Mouse (Mus musculus) CH12.LX (cell line): Measurements from ENCODE around the gene Rfc5. TPM values are rescaled to one million over a fixed set of nuclear protein-coding genes. Genes with fewer than 3 reads are reported as not detected.

ENCODE experiments used
- DNase-seq: peaks from one replicate; pipeline ENCODE4 v3.0.0-alpha.2; 2013; ENCODE audit errors: extremely low read depth
- H3K27ac ChIP-seq: 2 replicates; pipeline ENCODE4 v1.5.1; 2012; ENCODE audit warnings: low read depth, mild to moderate bottlenecking, control low read depth, moderate library complexity; ENCODE audit not compliant: insufficient read depth
- H3K27me3 ChIP-seq: replicated peaks from 2 replicates; pipeline ENCODE3; 2012; ENCODE audit warnings: inconsistent platforms
- H3K36me3 ChIP-seq, 2 experiments: replicated peaks in 1 of 2; 2 replicates each; pipeline versions ENCODE3 to v1.6.1; 2012; ENCODE audit warnings: inconsistent platforms in 1 of 2, low read length in 1 of 2, mild to moderate bottlenecking in 1 of 2, mixed read lengths in 1 of 2, moderate library complexity in 1 of 2; ENCODE audit not compliant: control insufficient read depth in 1 of 2, insufficient read depth in 1 of 2
- H3K4me1 ChIP-seq, 2 experiments: 2 replicates each; pipeline ENCODE4 v1.6.1; 2012; ENCODE audit warnings: inconsistent platforms in 1 of 2, moderate library complexity in 1 of 2; ENCODE audit not compliant: insufficient read depth in 2 of 2, control insufficient read depth in 1 of 2
- H3K4me2 ChIP-seq: 2 replicates; pipeline ENCODE4 v1.6.1; 2012; ENCODE audit warnings: low read depth, mild to moderate bottlenecking, control low read depth; ENCODE audit not compliant: poor library complexity, insufficient read depth, severe bottlenecking
- H3K4me3 ChIP-seq, 3 experiments: fragments of 150-350 bp in 1 of 3; sonication (generic) in 1 of 3; replicated peaks in 1 of 3; 2 replicates each; pipeline versions ENCODE3 to v1.5.1; 2011 to 2012; ENCODE audit warnings: low read depth in 2 of 3, low read length in 2 of 3, mild to moderate bottlenecking in 2 of 3, moderate library complexity in 2 of 3, control low read depth in 1 of 3, improper control_type of control experiment in 1 of 3, inconsistent platforms in 1 of 3, mixed read lengths in 1 of 3; ENCODE audit not compliant: poor library complexity in 1 of 3
- H3K79me2 ChIP-seq: replicated peaks from 2 replicates; pipeline ENCODE4 v1.6.1; 2012; ENCODE audit warnings: mild to moderate bottlenecking, moderate library complexity; ENCODE audit not compliant: control insufficient read depth, poor library complexity, insufficient read depth, severe bottlenecking; ENCODE audit errors: extremely low read depth
- H3K9ac ChIP-seq: 2 replicates; pipeline ENCODE4 v1.6.1; 2012; ENCODE audit warnings: low read depth, mild to moderate bottlenecking, control low read depth, moderate library complexity; ENCODE audit not compliant: insufficient read depth
- H3K9me3 ChIP-seq: replicated peaks from 2 replicates; pipeline ENCODE3; 2012; ENCODE audit warnings: low read length, inconsistent platforms, mixed read lengths
- BHLHE40 ChIP-seq: IDR thresholded peaks from 2 replicates; pipeline ENCODE4 v1.6.1; 2011; ENCODE audit warnings: mild to moderate bottlenecking, low read depth, low read length, improper control_type of control experiment
- CHD1 ChIP-seq: IDR thresholded peaks from 2 replicates; pipeline ENCODE4 v1.6.1; 2012; ENCODE audit warnings: low read depth, low read length, improper control_type of control experiment, inconsistent platforms
- CTCF ChIP-seq, 2 experiments: IDR thresholded peaks in 1 of 2; conservative IDR thresholded peaks in 1 of 2; 2 replicates each; pipeline ENCODE4 v1.5.1; 2011 to 2012; ENCODE audit warnings: low read depth in 2 of 2, low read length in 2 of 2, improper control_type of control experiment in 1 of 2, inconsistent platforms in 1 of 2, mild to moderate bottlenecking in 1 of 2, moderate library complexity in 1 of 2
- EP300 ChIP-seq: IDR thresholded peaks from 2 replicates; pipeline ENCODE4 v1.6.1; 2011; ENCODE audit warnings: low read length, improper control_type of control experiment
- ETS1 ChIP-seq: conservative IDR thresholded peaks from 2 replicates; pipeline ENCODE4 v1.6.1; 2012; ENCODE audit warnings: low read depth, mild to moderate bottlenecking, inconsistent platforms, low read length, improper control_type of control experiment, moderate library complexity
- GABPA ChIP-seq: IDR thresholded peaks from 2 replicates; pipeline ENCODE4 v1.6.1; 2012; ENCODE audit warnings: low read depth, low read length, improper control_type of control experiment, inconsistent platforms; ENCODE audit not compliant: insufficient replicate concordance
- IRF4 ChIP-seq: IDR thresholded peaks from 2 replicates; pipeline ENCODE4 v1.6.1; 2014; ENCODE audit warnings: low read depth, mild to moderate bottlenecking, inconsistent platforms, low read length, improper control_type of control experiment
- JUND ChIP-seq: conservative IDR thresholded peaks from 2 replicates; pipeline ENCODE4 v1.6.1; 2011; ENCODE audit warnings: low read depth, low read length, improper control_type of control experiment
- KAT2A ChIP-seq: IDR thresholded peaks from 2 replicates; pipeline ENCODE4 v1.6.1; 2012; ENCODE audit warnings: low read length, improper control_type of control experiment, inconsistent platforms; ENCODE audit not compliant: insufficient replicate concordance
- MAFK ChIP-seq: IDR thresholded peaks from 2 replicates; pipeline ENCODE4 v1.6.1; 2011; ENCODE audit warnings: low read length, improper control_type of control experiment; ENCODE audit not compliant: insufficient replicate concordance
- MAX ChIP-seq: IDR thresholded peaks from 2 replicates; pipeline ENCODE4 v1.6.1; 2011; ENCODE audit warnings: low read length, improper control_type of control experiment
- MAZ ChIP-seq: IDR thresholded peaks from 2 replicates; pipeline ENCODE4 v1.6.1; 2012; ENCODE audit warnings: low read depth, mild to moderate bottlenecking, inconsistent platforms, low read length, improper control_type of control experiment, moderate library complexity
- MEF2A ChIP-seq: IDR thresholded peaks from 2 replicates; pipeline ENCODE4 v1.6.1; 2014; ENCODE audit warnings: low read depth, mild to moderate bottlenecking, inconsistent platforms, low read length, improper control_type of control experiment, borderline replicate concordance
- MXI1 ChIP-seq: IDR thresholded peaks from 2 replicates; pipeline ENCODE4 v1.6.1; 2011; ENCODE audit warnings: mild to moderate bottlenecking, low read depth, low read length, improper control_type of control experiment
- NELFE ChIP-seq: IDR thresholded peaks from 2 replicates; pipeline ENCODE4 v1.6.1; 2011; ENCODE audit warnings: low read depth, low read length, improper control_type of control experiment
- PAX5 ChIP-seq: IDR thresholded peaks from 2 replicates; pipeline ENCODE4 v1.6.1; 2012; ENCODE audit warnings: low read length, inconsistent platforms, mixed read lengths
- POLR2AphosphoS2 ChIP-seq: IDR thresholded peaks from 2 replicates; pipeline ENCODE4 v1.6.1; 2011; ENCODE audit warnings: low read depth, low read length, improper control_type of control experiment
- RAD21 ChIP-seq: IDR thresholded peaks from 2 replicates; pipeline ENCODE4 v1.6.1; 2011; ENCODE audit warnings: low read depth, mild to moderate bottlenecking, low read length, improper control_type of control experiment, moderate library complexity
- RCOR1 ChIP-seq: conservative IDR thresholded peaks from 2 replicates; pipeline ENCODE4 v1.6.1; 2012; ENCODE audit warnings: low read depth, mild to moderate bottlenecking, inconsistent platforms, low read length, improper control_type of control experiment
- SIN3A ChIP-seq: IDR thresholded peaks from 2 replicates; pipeline ENCODE4 v1.6.1; 2012; ENCODE audit warnings: low read length, improper control_type of control experiment, inconsistent platforms
- SMC3 ChIP-seq: IDR thresholded peaks from 2 replicates; pipeline ENCODE4 v1.6.1; 2011; ENCODE audit warnings: low read depth, low read length, improper control_type of control experiment
- TCF12 ChIP-seq: IDR thresholded peaks from 2 replicates; pipeline ENCODE4 v1.6.1; 2014; ENCODE audit warnings: low read depth, mild to moderate bottlenecking, inconsistent platforms, low read length, improper control_type of control experiment
- UBTF ChIP-seq: IDR thresholded peaks from 2 replicates; pipeline ENCODE4 v1.6.1; 2012; ENCODE audit warnings: low read depth, mild to moderate bottlenecking, inconsistent platforms, low read length, improper control_type of control experiment, moderate library complexity
- USF2 ChIP-seq: conservative IDR thresholded peaks from 2 replicates; pipeline ENCODE4 v1.6.1; 2011; ENCODE audit warnings: low read depth, low read length, improper control_type of control experiment
- ZNF384 ChIP-seq: IDR thresholded peaks from 2 replicates; pipeline ENCODE4 v1.6.1; 2012; ENCODE audit warnings: low read depth, low read length, improper control_type of control experiment, inconsistent platforms
- dilution Hi-C: fragments of 300-500 bp; cut with MboI; formaldehyde crosslinking; loops from 2 replicates; pipeline ENCODE4 v1.14.3; 2020; ENCODE audit warnings: low sequenced_read_pairs; ENCODE audit not compliant: extremely low pct_unique_long_range_greater_than_20kb, extremely low pct_ligation_motif_present
- in situ Hi-C: fragments of 300-500 bp; cut with MboI; formaldehyde crosslinking; loops from 3 replicates; pipeline ENCODE4 v1.14.3; 2019; ENCODE audit warnings: low sequenced_read_pairs, low pct_ligation_motif_present, low pct_unique_long_range_greater_than_20kb, mixed read lengths
- polyA plus RNA-seq: library from polyadenylated mRNA; unstranded; fragments of >175 nt; gene quantifications from 2 replicates; pipeline ENCODE4 v1.2.1, GENCODE M21; 2012; ENCODE audit warnings: low read depth; ENCODE audit not compliant: insufficient read length
- total RNA-seq, 2 experiments: library from RNA; depleted of rRNA; stranded (reverse); fragments of 300-350 nt in 1 of 2; fragments of >200 nt in 1 of 2; gene quantifications; 2 replicates each; pipeline ENCODE4 v1.2.3; 2012 to 2014

The Rfc5 gene
- total and polyA plus RNA-seq, 3 experiments = 137 to 221 (median 186) TPM

GRCm38 (mm10) chr5:117388296-117388751 is 523 bp downstream of the Rfc5 start:
- Histone ChIP-seq H3K79me2 (peaks cover 31% of the 10 kb centered on the region), H3K9ac (peak overlapping the region; percentile 92), H3K27me3 (no peaks in the 10 kb centered on the region), H3K9me3 (peaks cover 21% of the 10 kb centered on the region), H3K4me1 (peaks cover 18 to 48% of the 10 kb centered on the region in 2 experiments), H3K4me2 (peak overlapping the region; percentile 64), H3K36me3 (peaks cover 28 to 43% of the 10 kb centered on the region in 2 experiments), H3K4me3 (peak overlapping the region; percentile 84 to 99 (median 96)), H3K27ac (peak overlapping the region; percentile 48)
- TF ChIP-seq MAFK (no peak), RCOR1 (0 out of 2 replicates have a peak, but pooled peaks have one; percentile 43), CTCF (conservative IDR thresholded peaks at IDR 0.05 in 1 of 2, IDR thresholded peaks at IDR 0.05 in 1 of 2; ENCODE audit: low read depth in 2 of 2, low read length in 2 of 2) (peak; percentile 38 to 84; a peak in 2 of 4 replicates), UBTF (0 out of 2 replicates have a peak, but pooled peaks have one; percentile 22), TCF12 (no peak), USF2 (no peak), BHLHE40 (peak; percentile 31; the same call in 1 of the 2 replicates), POLR2AphosphoS2 (peak; percentile 49; the same call in 1 of the 2 replicates), JUND (no peak), RAD21 (peak; percentile 46), CHD1 (0 out of 2 replicates have a peak, but pooled peaks have one; percentile 80), KAT2A (0 out of 2 replicates have a peak, but pooled peaks have one; percentile 10), SMC3 (peak; percentile 76), PAX5 (no peak), MXI1 (no peak), ZNF384 (peak; percentile 7; the same call in 1 of the 2 replicates), SIN3A (peak; percentile 26; the same call in 1 of the 2 replicates), NELFE (no peak), MAX (no peak), GABPA (no peak), IRF4 (no peak), MAZ (peak; percentile 47; the same call in 1 of the 2 replicates), MEF2A (peak; percentile 30; the same call in 1 of the 2 replicates), EP300 (0 out of 2 replicates have a peak, but pooled peaks have one; percentile 23), ETS1 (no peak)
- peak; percentile 86 for DNase-seq
- in situ Hi-C loops (loop anchor here (10.0 kb wide), 1 partner anchor 96 kb away; no protein-coding TSS in a partner anchor), dilution Hi-C loops (no loop called here)
